Mouse (Mus musculus) left cerebral cortex, postnatal 10 days (tissue): ENCODE measurements at regions not wholly inside any gene's neighbourhood (a gene's known extent, or its start where the extent isn't known, plus 50 kb on each side); places are given as distances from the start of the nearest gene placed in this dataset.

ENCODE experiments used
- DNase-seq, 2 experiments: peaks; one replicate each; pipeline ENCODE4 v3.0.0; 2021 to 2022; ENCODE audit warnings: low spot score in 2 of 2, mixed read lengths in 1 of 2; ENCODE audit errors: extremely low spot score in 1 of 2
- intact Hi-C: fragments of 180-260 bp; cut with DNase I; formaldehyde crosslinking; loops from one replicate; pipeline ENCODE4 v1.15.1; 2025

DNA sequence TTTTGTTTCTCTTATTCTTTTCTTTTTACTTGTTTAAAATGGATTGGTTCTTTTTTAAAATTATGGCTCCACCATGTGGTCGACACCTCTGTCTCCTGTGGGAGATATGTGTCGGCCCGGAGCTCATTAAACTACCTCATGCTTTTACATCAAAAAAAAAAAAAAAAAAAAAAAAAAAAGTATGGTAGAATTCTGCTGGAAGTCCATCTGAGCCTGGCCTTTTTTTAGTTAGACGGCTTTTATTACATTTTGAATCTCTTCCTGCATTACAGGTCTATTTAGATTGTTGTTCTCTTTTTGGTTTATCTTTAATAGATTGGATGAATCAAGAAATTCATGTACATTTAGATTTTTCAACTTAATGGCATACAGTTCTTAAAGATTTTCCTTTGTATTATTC, 350.8 kb upstream of the Ascc3 start:
- DNase-seq: no peak
- intact Hi-C loops: no loop called here

GRCm38 (mm10) chr10:50203587-50203986, 388.9 kb upstream of the Ascc3 start:
- intact Hi-C loops: no loop called here

DNA sequence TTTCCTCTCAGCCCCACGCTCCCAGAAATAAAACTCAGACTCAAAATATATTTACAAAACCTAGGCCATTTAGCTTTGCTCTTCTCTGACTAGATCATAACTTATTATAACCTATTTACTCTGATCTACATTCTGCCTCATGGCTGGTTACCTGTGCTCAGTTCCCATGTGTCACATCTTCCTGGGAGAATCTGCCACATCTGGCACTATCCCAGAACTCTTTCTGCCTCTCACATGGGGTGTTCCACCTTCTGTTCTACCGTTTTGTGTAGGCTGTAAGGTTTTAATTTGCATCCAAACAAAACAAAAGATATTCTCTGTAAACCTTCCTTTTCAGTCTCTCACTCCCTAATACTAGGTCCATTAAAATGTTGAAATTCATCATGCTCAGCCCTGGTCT, 390.8 kb upstream of the Ascc3 start:
- DNase-seq: no peak
- intact Hi-C loops: loop anchor here (2.0 kb wide), 1 partner anchor 413 kb away; the partner anchor contains the start of gene Grik2

More at GRCm38 (mm10) chr10:50203587-50203986, 388.9 kb upstream of the Ascc3 start:
- no peak for DNase-seq

GRCm38 (mm10) chr10:50199857-50200256, 392.6 kb upstream of the Ascc3 start:
- intact Hi-C loops: loop anchor here (2.0 kb wide), 1 partner anchor 411 kb away; the partner anchor contains the start of gene Grik2
- peak in 1 of 2 experiments; percentile 11 for DNase-seq

DNA sequence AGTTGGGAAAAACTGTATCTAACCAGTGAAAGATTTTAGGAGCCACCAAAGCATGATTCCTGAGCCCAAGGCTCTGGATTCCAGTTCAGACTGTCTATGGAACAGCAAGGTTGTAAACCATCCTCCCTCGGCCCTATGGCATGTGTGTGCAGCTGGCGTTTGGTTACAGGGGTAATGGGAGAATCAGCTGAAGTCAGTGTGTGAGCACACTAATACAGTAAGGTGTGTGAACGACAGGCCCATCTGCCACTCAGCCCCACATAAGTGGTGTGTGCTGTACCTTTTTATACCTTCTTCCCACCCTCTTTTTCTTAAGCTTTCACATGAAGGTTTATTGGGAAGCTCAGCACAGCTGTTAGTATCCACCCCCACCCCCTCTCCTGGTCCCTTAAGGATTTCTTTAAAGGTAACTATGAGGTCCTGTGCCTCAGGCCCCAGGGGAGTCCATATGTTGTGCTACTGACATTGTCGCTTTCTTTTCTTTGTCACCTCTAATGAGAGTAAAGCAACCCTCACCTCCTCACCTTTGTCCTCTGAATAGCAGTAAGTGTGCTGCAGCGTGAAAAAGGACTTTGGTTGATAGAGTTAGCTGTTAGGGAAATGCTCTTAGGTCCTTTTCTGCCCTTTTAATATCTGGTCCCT, 394.5 kb upstream of the Ascc3 start:
- no peak for DNase-seq
- intact Hi-C loops: no loop called here

DNA sequence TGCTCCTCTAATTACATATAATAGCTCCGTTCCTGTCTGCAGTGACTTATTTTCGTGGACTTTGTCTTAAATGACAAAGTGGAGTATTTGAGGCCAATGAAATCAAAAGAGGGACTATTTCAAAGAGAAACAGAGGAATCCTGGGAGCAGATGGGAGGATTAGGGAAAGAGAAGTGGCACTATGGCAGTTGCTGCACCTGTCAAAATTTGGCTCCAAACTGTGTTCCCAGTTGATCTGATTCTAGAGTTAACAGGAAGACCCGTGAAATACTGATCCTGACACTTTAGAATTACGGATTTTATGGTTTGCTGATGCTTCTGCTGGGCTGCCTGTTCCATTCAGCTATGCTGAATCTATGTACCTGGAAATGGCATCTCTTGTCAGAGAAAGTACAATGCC, 401.7 kb upstream of the Grik2 start:
- DNase-seq: no peak
- intact Hi-C loops: no loop called here

DNA sequence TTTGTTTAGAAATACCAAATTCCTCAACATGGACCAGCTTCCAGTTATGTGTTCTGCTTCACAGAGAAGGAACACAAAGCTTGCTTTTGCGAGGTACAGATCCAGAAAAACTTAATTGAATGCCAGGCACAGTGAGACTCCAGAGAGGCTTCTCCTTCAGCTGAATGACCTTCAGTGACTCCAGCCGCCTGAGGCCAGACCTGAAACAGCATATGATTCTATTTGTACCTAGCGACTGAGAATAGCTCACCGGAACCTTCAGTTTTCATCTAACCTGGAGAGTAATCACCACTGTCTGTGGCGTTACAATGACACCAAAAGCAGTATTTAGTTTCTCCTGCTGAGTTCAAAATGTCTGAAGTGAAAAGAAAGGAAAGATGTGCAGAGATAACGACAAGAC, 380.6 kb upstream of the Grik2 start:
- no peak for DNase-seq
- intact Hi-C loops: no loop called here

GRCm38 (mm10) chr10:50138351-50138750, 349.8 kb upstream of the Grik2 start:
- no peak for DNase-seq

DNA sequence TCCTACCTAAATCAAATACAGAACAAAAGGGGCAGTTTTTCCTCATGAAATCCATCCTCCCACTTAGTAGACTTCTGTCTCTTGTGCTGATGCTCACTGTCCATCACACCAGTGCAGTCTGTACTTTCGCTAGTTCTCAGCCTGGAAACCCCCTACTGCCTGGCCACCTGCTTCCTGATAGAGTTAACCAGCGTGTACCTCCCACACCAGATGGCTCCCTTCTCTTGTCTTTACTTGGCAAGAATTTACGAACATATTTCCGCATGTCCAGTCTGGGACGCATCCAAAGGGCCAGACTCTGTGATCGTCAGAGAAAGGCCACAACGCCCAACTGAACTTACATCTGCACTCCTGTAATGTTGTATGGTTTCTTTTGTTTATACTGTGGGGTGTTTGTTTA, 349.2 kb upstream of the Grik2 start:
- intact Hi-C loops: no loop called here
- DNase-seq: no peak

More at GRCm38 (mm10) chr10:50138351-50138750, 349.8 kb upstream of the Grik2 start:
- intact Hi-C loops: no loop called here

DNA sequence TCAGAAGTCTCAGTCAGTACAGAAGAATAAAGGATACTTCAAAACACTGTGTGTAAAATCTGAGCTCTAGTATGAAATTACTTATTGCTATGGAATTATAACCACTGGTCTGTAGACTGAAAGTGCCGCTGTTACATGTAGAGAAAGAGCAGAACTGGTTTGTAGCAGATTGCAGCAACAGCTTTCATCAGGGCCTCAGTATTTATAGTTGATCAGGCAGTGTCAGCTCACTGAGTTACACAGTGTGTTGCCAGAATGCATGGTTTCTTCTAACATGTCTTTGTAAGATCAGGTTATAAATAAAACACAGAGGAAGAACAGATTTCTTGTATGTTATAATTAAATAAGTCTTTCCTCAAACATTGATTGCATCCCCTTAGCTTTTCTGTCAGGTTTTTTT, 347.6 kb upstream of the Grik2 start:
- intact Hi-C loops: no loop called here
- peak in 1 of 2 experiments; percentile 2 for DNase-seq

GRCm38 (mm10) chr10:50135499-50135898, 346.9 kb upstream of the Grik2 start:
- DNase-seq: no peak
- intact Hi-C loops: no loop called here
